Mouse (Mus musculus): Measurements from ENCODE around the gene Gstm2. TPM values are rescaled to one million over a fixed set of nuclear protein-coding genes. Genes with fewer than 3 reads are reported as not detected.
"Not testable (repeated sequence)": the region's sequence is repeated elsewhere in the genome, so short reads cannot be mapped to it uniquely, and the experiment has no call there.

Gene Gstm2
- polyA plus RNA-seq, 1 experiment from 2014 or later: 212 TPM

GRCm38 (mm10) chr3:107955260-107955659 lies 31.0 kb downstream of the Gstm2 start:
- WGBS: 87% methylated on average over 9 of the region's 9 CpGs
- not testable (repeated sequence) for H3K9me3 ChIP-seq (ENCODE audit: control insufficient read depth, low read length); H3K4me3 ChIP-seq (ENCODE audit: low read length); H3K4me2 ChIP-seq (ENCODE audit: low read depth, low read length); ATAC-seq; H3K27ac ChIP-seq (ENCODE audit: low read length); H3K27me3 ChIP-seq (replicated peaks; ENCODE audit: control insufficient read depth, insufficient read depth, low read length); H3K36me3 ChIP-seq (ENCODE audit: control insufficient read depth, insufficient read depth, low read length); H3K4me1 ChIP-seq (ENCODE audit: control insufficient read depth, insufficient read depth, low read length); H3K9ac ChIP-seq (ENCODE audit: low read depth, low read length)

GRCm38 (mm10) chr3:107953906-107954305 lies 32.3 kb downstream of the Gstm2 start:
- H3K27ac ChIP-seq (ENCODE audit: low read length): no peak overlapping the region
- H3K36me3 ChIP-seq (ENCODE audit: control insufficient read depth, insufficient read depth, low read length): no peaks in the 10 kb centered on the region
- 80% methylated on average over 5 of the region's 5 CpGs for WGBS
- ATAC-seq: 0 out of 2 replicates have a peak, but pooled peaks have one; percentile 19
- no peaks in the 10 kb centered on the region for H3K9me3 ChIP-seq (ENCODE audit: control insufficient read depth, low read length)
- no peak overlapping the region for H3K9ac ChIP-seq (ENCODE audit: low read depth, low read length)
- no peaks in the 10 kb centered on the region for H3K27me3 ChIP-seq (replicated peaks; ENCODE audit: control insufficient read depth, insufficient read depth, low read length)
- peaks cover 5% of the 10 kb centered on the region; the same call in 1 of the 2 replicates for H3K4me1 ChIP-seq (ENCODE audit: control insufficient read depth, insufficient read depth, low read length)
- no peak overlapping the region for H3K4me3 ChIP-seq (ENCODE audit: low read length)
- no peak overlapping the region for H3K4me2 ChIP-seq (ENCODE audit: low read depth, low read length)

GRCm38 (mm10) chr3:107953328-107953755 lies 32.9 kb downstream of the Gstm2 start:
- H3K4me1 ChIP-seq (ENCODE audit: control insufficient read depth, insufficient read depth, low read length): peaks cover 5% of the 10 kb centered on the region; the same call in 1 of the 2 replicates
- no peak overlapping the region for H3K4me2 ChIP-seq (ENCODE audit: low read depth, low read length)
- WGBS: 28% methylated on average over 6 of the region's 6 CpGs
- peak; percentile 68; the same call in 1 of the 2 replicates for ATAC-seq
- no peaks in the 10 kb centered on the region for H3K36me3 ChIP-seq (ENCODE audit: control insufficient read depth, insufficient read depth, low read length)
- no peak overlapping the region for H3K27ac ChIP-seq (ENCODE audit: low read length)
- H3K27me3 ChIP-seq (replicated peaks; ENCODE audit: control insufficient read depth, insufficient read depth, low read length): no peaks in the 10 kb centered on the region
- no peaks in the 10 kb centered on the region for H3K9me3 ChIP-seq (ENCODE audit: control insufficient read depth, low read length)
- no peak overlapping the region for H3K9ac ChIP-seq (ENCODE audit: low read depth, low read length)
- no peak overlapping the region for H3K4me3 ChIP-seq (ENCODE audit: low read length)

GRCm38 (mm10) chr3:107950531-107950930 lies 35.7 kb downstream of the Gstm2 start:
- H3K27me3 ChIP-seq (replicated peaks; ENCODE audit: control insufficient read depth, insufficient read depth, low read length): no peaks in the 10 kb centered on the region
- no peaks in the 10 kb centered on the region for H3K9me3 ChIP-seq (ENCODE audit: control insufficient read depth, low read length)
- WGBS: 80% methylated on average over 11 of the region's 11 CpGs
- H3K4me1 ChIP-seq (ENCODE audit: control insufficient read depth, insufficient read depth, low read length): peaks cover 5% of the 10 kb centered on the region; the same call in 1 of the 2 replicates
- no peak overlapping the region for H3K4me3 ChIP-seq (ENCODE audit: low read length)
- ATAC-seq: no peak
- H3K36me3 ChIP-seq (ENCODE audit: control insufficient read depth, insufficient read depth, low read length): no peaks in the 10 kb centered on the region
- H3K4me2 ChIP-seq (ENCODE audit: low read depth, low read length): no peak overlapping the region
- H3K9ac ChIP-seq (ENCODE audit: low read depth, low read length): no peak overlapping the region
- H3K27ac ChIP-seq (ENCODE audit: low read length): no peak overlapping the region

GRCm38 (mm10) chr3:107949461-107949860 lies 36.8 kb downstream of the Gstm2 start:
- H3K27me3 ChIP-seq (replicated peaks; ENCODE audit: control insufficient read depth, insufficient read depth, low read length); H3K4me2 ChIP-seq (ENCODE audit: low read depth, low read length); H3K36me3 ChIP-seq (ENCODE audit: control insufficient read depth, insufficient read depth, low read length); H3K9me3 ChIP-seq (ENCODE audit: control insufficient read depth, low read length); H3K27ac ChIP-seq (ENCODE audit: low read length); H3K4me1 ChIP-seq (ENCODE audit: control insufficient read depth, insufficient read depth, low read length); H3K9ac ChIP-seq (ENCODE audit: low read depth, low read length); H3K4me3 ChIP-seq (ENCODE audit: low read length); ATAC-seq: not testable (repeated sequence)
- WGBS: 86% methylated on average over 1 of the region's 1 CpGs

GRCm38 (mm10) chr3:107945729-107946128 lies 40.5 kb downstream of the Gstm2 start:
- Histone ChIP-seq H3K9ac (ENCODE audit: low read depth, low read length) (no peak overlapping the region), H3K9me3 (ENCODE audit: control insufficient read depth, low read length) (no peaks in the 10 kb centered on the region), H3K4me3 (ENCODE audit: low read length) (no peak overlapping the region), H3K36me3 (ENCODE audit: control insufficient read depth, insufficient read depth, low read length) (no peaks in the 10 kb centered on the region), H3K4me2 (ENCODE audit: low read depth, low read length) (no peak overlapping the region), H3K27me3 (replicated peaks; ENCODE audit: control insufficient read depth, insufficient read depth, low read length) (no peaks in the 10 kb centered on the region), H3K4me1 (ENCODE audit: control insufficient read depth, insufficient read depth, low read length) (no peaks in the 10 kb centered on the region), H3K27ac (ENCODE audit: low read length) (no peak overlapping the region)
- 62% methylated on average over 4 of the region's 4 CpGs for WGBS
- ATAC-seq: no peak

- Histone ChIP-seq H3K4me3 (ENCODE audit: low read length) (peak within 1 kb of the TSS; percentile 28), H3K27ac (ENCODE audit: low read length) (no peak within 1 kb of the TSS), H3K9me3 (ENCODE audit: control insufficient read depth, low read length) (no peaks in the 10 kb centered on the region), H3K27me3 (replicated peaks; ENCODE audit: control insufficient read depth, insufficient read depth, low read length) (no peaks in the 10 kb centered on the region), H3K4me1 (ENCODE audit: control insufficient read depth, insufficient read depth, low read length) (no peaks in the 10 kb centered on the region), H3K36me3 (ENCODE audit: control insufficient read depth, insufficient read depth, low read length) (no peaks in the 10 kb centered on the region), H3K9ac (ENCODE audit: low read depth, low read length) (no peak within 1 kb of the TSS), H3K4me2 (ENCODE audit: low read depth, low read length) (peak within 1 kb of the TSS; percentile 39)
- peak; percentile 91 for ATAC-seq
- WGBS: 16% methylated on average over 20 of the region's 20 CpGs
These were observed 42.8 kb downstream of the Gstm2 start, which contains the start of gene Gstm6 for GRCm38 (mm10) chr3:107943239-107943990. TSS of gene Gstm6 (minus strand) at chr3:107943749.

- H3K9me3 ChIP-seq (ENCODE audit: control insufficient read depth, low read length): no peaks in the 10 kb centered on the region
- ATAC-seq: no peak
- no peak overlapping the region for H3K4me3 ChIP-seq (ENCODE audit: low read length)
- WGBS: 84% methylated on average over 4 of the region's 4 CpGs
- H3K4me1 ChIP-seq (ENCODE audit: control insufficient read depth, insufficient read depth, low read length): no peaks in the 10 kb centered on the region
- H3K27ac ChIP-seq (ENCODE audit: low read length): no peak overlapping the region
- H3K4me2 ChIP-seq (ENCODE audit: low read depth, low read length): no peak overlapping the region
- H3K36me3 ChIP-seq (ENCODE audit: control insufficient read depth, insufficient read depth, low read length): no peaks in the 10 kb centered on the region
- no peak overlapping the region for H3K9ac ChIP-seq (ENCODE audit: low read depth, low read length)
- no peaks in the 10 kb centered on the region for H3K27me3 ChIP-seq (replicated peaks; ENCODE audit: control insufficient read depth, insufficient read depth, low read length)
These were observed 45.0 kb downstream of the Gstm2 start for GRCm38 (mm10) chr3:107941261-107941660.

GRCm38 (mm10) chr3:107940524-107940923 lies 45.7 kb downstream of the Gstm2 start:
- no peak for ATAC-seq
- Histone ChIP-seq H3K9ac (ENCODE audit: low read depth, low read length) (no peak overlapping the region), H3K4me2 (ENCODE audit: low read depth, low read length) (no peak overlapping the region), H3K36me3 (ENCODE audit: control insufficient read depth, insufficient read depth, low read length) (no peaks in the 10 kb centered on the region), H3K27ac (ENCODE audit: low read length) (no peak overlapping the region), H3K27me3 (replicated peaks; ENCODE audit: control insufficient read depth, insufficient read depth, low read length) (no peaks in the 10 kb centered on the region), H3K4me1 (ENCODE audit: control insufficient read depth, insufficient read depth, low read length) (no peaks in the 10 kb centered on the region), H3K9me3 (ENCODE audit: control insufficient read depth, low read length) (no peaks in the 10 kb centered on the region), H3K4me3 (ENCODE audit: low read length) (no peak overlapping the region)
- 65% methylated on average over 7 of the region's 7 CpGs for WGBS
